8 mouse cellular contexts compared by ENCODE assay signal in genomic region chr19:57359701-57360326, GRCm38 (mm10). TPM values are rescaled to one million over a fixed set of nuclear protein-coding genes. Genes with fewer than 3 reads are reported as not detected.
DNase-seq lines count a peak whose midpoint lies in the region; ATAC-seq and TF ChIP-seq lines count a peak whose summit lies in the region.

No protein-coding gene starts in this region.

- peak; percentile 32 for TF ChIP-seq CTCF in liver, postnatal 0 days (IDR thresholded peaks at IDR 0.05; ENCODE audit: low read depth)

- DNase-seq in frontal cortex, postnatal 36 days (ENCODE audit: low spot score in 2 of 2), result no peak
- DNase-seq in CD4-positive, CD25-positive, alpha-beta regulatory T cell, adult 2 months (ENCODE audit: low read depth, low spot score), result peak; percentile 60
- peak; percentile 30 for DNase-seq in embryo, embryonic 11 days
- DNase-seq in liver, postnatal 0 days, result no peak
- peak; percentile 63 to 66 for DNase-seq in thymus, postnatal 36 days
- DNase-seq in urinary bladder, adult 18-20 months (ENCODE audit: low spot score in 2 of 2), result no peak

- H3K27me3 ChIP-seq in hindbrain, embryonic 13.5 days, result no peaks in the 10 kb centered on the region
- no peaks in the 10 kb centered on the region for H3K27me3 ChIP-seq in liver, postnatal 0 days (ENCODE audit: insufficient read depth, low read length)

- 0 out of 2 replicates have a peak, but pooled peaks have one; percentile 14 for ATAC-seq in frontal cortex, adult (ENCODE audit: low TSS enrichment)
- ATAC-seq in hindbrain, embryonic 13.5 days (ENCODE audit: low FRiP score), result no peak
- ATAC-seq in liver, postnatal 0 days, result no peak

- WGBS in hindbrain, embryonic 13.5 days, result 47% methylated on average over 10 of the region's 10 CpGs
- WGBS in liver, postnatal 0 days (ENCODE audit: insufficient replicate concordance), result 9% methylated on average over 10 of the region's 10 CpGs

- peak overlapping the region; percentile 98 for H3K27ac ChIP-seq in hindbrain, embryonic 13.5 days
- H3K27ac ChIP-seq in liver, postnatal 0 days (ENCODE audit: low read depth), result peak overlapping the region; percentile 99

- no peaks in the 10 kb centered on the region for H3K9me3 ChIP-seq in hindbrain, embryonic 13.5 days
- H3K9me3 ChIP-seq in liver, postnatal 0 days (ENCODE audit: low read length), result no peaks in the 10 kb centered on the region

- H3K36me3 ChIP-seq in hindbrain, embryonic 13.5 days, result no peaks in the 10 kb centered on the region
- no peaks in the 10 kb centered on the region; the same call in 1 of the 2 replicates for H3K36me3 ChIP-seq in liver, postnatal 0 days (replicated peaks; ENCODE audit: insufficient read depth, low read length)

- H3K4me3 ChIP-seq in hindbrain, embryonic 13.5 days, result peak overlapping the region; percentile 95
- peak overlapping the region; percentile 97 for H3K4me3 ChIP-seq in liver, postnatal 0 days (ENCODE audit: low read depth, low read length)

- H3K9ac ChIP-seq in hindbrain, embryonic 13.5 days, result 0 out of 2 replicates have a peak overlapping the region, but pooled peaks have one; percentile 53
- H3K9ac ChIP-seq in liver, postnatal 0 days (replicated peaks), result peak overlapping the region; percentile 72

- H3K4me1 ChIP-seq in hindbrain, embryonic 13.5 days (replicated peaks), result peaks cover 47% of the 10 kb centered on the region
- peaks cover 67% of the 10 kb centered on the region for H3K4me1 ChIP-seq in liver, postnatal 0 days (ENCODE audit: insufficient read depth)

- TF ChIP-seq EP300 in liver, postnatal 0 days (IDR thresholded peaks at IDR 0.05; ENCODE audit: low read depth), result no peak

- H3K4me2 ChIP-seq in hindbrain, embryonic 13.5 days, result peak overlapping the region; percentile 71
- peak overlapping the region; percentile 83 for H3K4me2 ChIP-seq in liver, postnatal 0 days (ENCODE audit: low read depth, low read length)

RNA-seq across cellular contexts. Expression of gene Fam160b1, which starts 0.7 kb away (rescaled TPM):
- 13.5 and 13.7 TPM in 2 replicates for polyA plus RNA-seq in hindbrain, embryonic 13.5 days (2015; fragmentation: Nextera tagmentation; extraction: Ambion mirVana)
- polyA plus RNA-seq in liver, postnatal 0 days (2015; fragmentation: Nextera tagmentation; extraction: Ambion mirVana), result 7.8 and 9.2 TPM in 2 replicates

RNA-seq across cellular contexts. Expression of gene Ablim1, which starts 45.1 kb away (rescaled TPM):
- polyA plus RNA-seq in hindbrain, embryonic 13.5 days (2015; fragmentation: Nextera tagmentation; extraction: Ambion mirVana), result 37.9 and 40.2 TPM in 2 replicates
- 11.5 and 12.0 TPM in 2 replicates for polyA plus RNA-seq in liver, postnatal 0 days (2015; fragmentation: Nextera tagmentation; extraction: Ambion mirVana)

Comparison
In these comparisons a context has a peak if more than half of its experiments do, and no peak if none do; other contexts are left out.
1. DNase-seq: peak in CD4-positive, CD25-positive, alpha-beta regulatory T cell, adult 2 months (single experiment), embryo, embryonic 11 days (single experiment) and thymus, postnatal 36 days (2 of 2); none in frontal cortex, postnatal 36 days (0 of 2), liver, postnatal 0 days (single experiment) and urinary bladder, adult 18-20 months (0 of 2).